Mouse (Mus musculus) spleen, adult 2 months (tissue): ENCODE results near the gene Rtn4r. TPM values are rescaled to one million over a fixed set of nuclear protein-coding genes. Genes with fewer than 3 reads are reported as not detected.

Source experiments
- DNase-seq, 2 experiments: peaks; one replicate each; pipeline versions ENCODE4 v3.0.0 to v3.0.0-alpha.2; 2012 to 2021; ENCODE audit warnings: low spot score in 2 of 2, low read depth in 1 of 2
- H3K27ac ChIP-seq: fragments of 200-500 bp; 2 replicates; pipeline ENCODE4 v1.5.1; 2012; ENCODE audit warnings: low read length, inconsistent platforms; ENCODE audit not compliant: insufficient read depth
- H3K27me3 ChIP-seq: fragments of 200-500 bp; 2 replicates; pipeline ENCODE4 v1.6.1; 2012; ENCODE audit warnings: mild to moderate bottlenecking, moderate library complexity, low read length, inconsistent platforms; ENCODE audit not compliant: control insufficient read depth, insufficient read depth
- H3K36me3 ChIP-seq: fragments of 200-500 bp; 2 replicates; pipeline ENCODE4 v1.6.1; 2012; ENCODE audit warnings: mild to moderate bottlenecking, low read length, inconsistent platforms; ENCODE audit not compliant: control insufficient read depth, insufficient read depth
- H3K4me1 ChIP-seq: fragments of 200-500 bp; 2 replicates; pipeline ENCODE4 v1.6.1; 2011; ENCODE audit warnings: inconsistent platforms; ENCODE audit not compliant: control insufficient read depth, insufficient read depth, insufficient read length
- H3K4me3 ChIP-seq: fragments of 200-500 bp; 2 replicates; pipeline ENCODE4 v1.5.1; 2011; ENCODE audit warnings: mild to moderate bottlenecking, inconsistent platforms; ENCODE audit not compliant: insufficient read depth, insufficient read length; ENCODE audit errors: extremely low read depth
- CTCF ChIP-seq: fragments of 200-500 bp; IDR thresholded peaks from 2 replicates; pipeline ENCODE4 v1.5.1; 2011; ENCODE audit warnings: mild to moderate bottlenecking, inconsistent platforms; ENCODE audit not compliant: insufficient read depth, insufficient read length, insufficient replicate concordance; ENCODE audit errors: extremely low read depth
- POLR2A ChIP-seq: fragments of 200-500 bp; IDR thresholded peaks from 2 replicates; pipeline ENCODE4 v1.6.1; 2011; ENCODE audit warnings: low read depth, low read length, inconsistent platforms
- WGBS: fragments of 180-500 bp; shearing (Covaris S2); methylation state at CpG from one replicate; pipeline ENCODE4 v1.1.7; 2018; 5-methylcytosine and 5-hydroxymethylcytosine counted together
- polyA plus RNA-seq: library from polyadenylated mRNA; depleted of rRNA; stranded (reverse); fragments of >200 nt; gene quantifications from 2 replicates; pipeline ENCODE4 v1.2.3, GENCODE M21; 2012; rRNA removed

Gene Rtn4r
- polyA plus RNA-seq, 1 experiment: 10.2 TPM

DNA sequence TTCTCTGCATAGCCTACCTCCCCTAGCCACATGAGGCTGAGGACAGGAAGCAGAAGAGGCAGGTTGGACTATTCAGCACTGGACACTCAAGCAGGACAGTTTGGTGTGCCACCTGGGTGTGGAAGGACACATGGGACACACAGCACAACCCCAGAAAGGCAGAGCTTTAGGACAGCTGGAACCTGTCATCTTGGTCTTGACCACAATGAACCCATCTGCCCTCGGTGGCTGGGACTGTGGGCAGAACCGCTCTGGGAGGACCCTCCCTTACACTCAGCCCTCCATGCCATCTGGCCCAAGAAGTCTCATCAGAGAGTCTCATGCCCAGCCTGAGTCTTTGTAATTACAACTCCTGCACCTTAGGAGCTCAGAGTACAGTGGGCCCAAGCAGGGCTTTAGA is 72.6 kb downstream of the Rtn4r start:
- H3K36me3 ChIP-seq: no peaks in the 10 kb centered on the region
- H3K27me3 ChIP-seq: no peaks in the 10 kb centered on the region
- WGBS: 49% methylated on average over 2 of the region's 2 CpGs
- no peak overlapping the region for H3K27ac ChIP-seq
- no peaks in the 10 kb centered on the region for H3K4me1 ChIP-seq
- TF ChIP-seq CTCF: no peak
- TF ChIP-seq POLR2A: no peak
- no peak overlapping the region for H3K4me3 ChIP-seq
- no peak for DNase-seq

DNA sequence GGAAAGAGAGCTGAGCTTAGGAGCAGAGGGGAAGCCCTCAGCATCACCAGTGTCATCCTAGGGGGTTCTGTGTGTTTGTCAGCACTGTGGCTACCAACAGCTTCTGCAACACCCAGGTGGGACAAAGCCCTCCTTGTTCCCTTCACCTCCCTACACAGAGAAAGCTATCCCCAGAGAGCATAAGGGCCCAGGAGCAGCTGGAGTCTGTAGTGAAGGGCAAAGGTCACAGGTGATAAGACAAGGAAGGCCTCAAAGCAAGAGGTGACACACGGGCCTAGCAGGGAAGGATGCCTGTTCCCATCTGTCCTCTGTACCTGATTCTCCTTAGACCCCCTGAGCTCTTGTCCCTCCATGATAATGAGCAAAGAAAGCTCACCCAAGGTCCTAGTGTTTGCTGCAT is 74.2 kb downstream of the Rtn4r start:
- H3K27me3 ChIP-seq: no peaks in the 10 kb centered on the region
- DNase-seq: no peak
- no peaks in the 10 kb centered on the region for H3K36me3 ChIP-seq
- no peak overlapping the region for H3K27ac ChIP-seq
- H3K4me3 ChIP-seq: no peak overlapping the region
- WGBS: 50% methylated on average over 1 of the region's 1 CpGs
- TF ChIP-seq POLR2A (no peak), CTCF (no peak)
- no peaks in the 10 kb centered on the region for H3K4me1 ChIP-seq

Other genes starting within 250 kb of the Rtn4r start
- gene Gm20518, start 236.0 kb upstream of the Rtn4r start, polyA plus RNA-seq: 1.4 and 1.7 TPM in 2 replicates
- gene Tssk1, start 233.4 kb upstream of the Rtn4r start, polyA plus RNA-seq: 0.04 TPM in 1 of 2 replicates, not detected in the other
- gene Dgcr2, start 229.1 kb upstream of the Rtn4r start, polyA plus RNA-seq: 57.7 and 85.0 TPM in 2 replicates
- not detected in 2 replicates for gene Tssk2, start 229.0 kb upstream of the Rtn4r start, polyA plus RNA-seq
- 19.3 and 22.7 TPM in 2 replicates for gene Ess2, start 216.3 kb upstream of the Rtn4r start, polyA plus RNA-seq
- gene Gsc2, start 212.6 kb upstream of the Rtn4r start, polyA plus RNA-seq: not detected in 2 replicates
- 46.1 and 59.0 TPM in 2 replicates for gene Slc25a1, start 199.4 kb upstream of the Rtn4r start, polyA plus RNA-seq
- not detected in 2 replicates for gene Vpreb2, start 147.2 kb upstream of the Rtn4r start, polyA plus RNA-seq
- gene Dgcr6, start 74.8 kb upstream of the Rtn4r start, polyA plus RNA-seq: 17.6 and 20.3 TPM in 2 replicates
- gene Prodh, start 37.4 kb upstream of the Rtn4r start, polyA plus RNA-seq: 11.3 and 13.1 TPM in 2 replicates
- not detected in 2 replicates for gene Ccdc188, start 90.2 kb downstream of the Rtn4r start, polyA plus RNA-seq
- gene Zdhhc8, start 107.5 kb downstream of the Rtn4r start, polyA plus RNA-seq: 52.3 and 72.4 TPM in 2 replicates
- 56.2 and 65.4 TPM in 2 replicates for gene Trmt2a, start 121.0 kb downstream of the Rtn4r start, polyA plus RNA-seq
- 51.8 and 53.6 TPM in 2 replicates for gene Ranbp1, start 121.1 kb downstream of the Rtn4r start, polyA plus RNA-seq
- gene Gm49776, start 130.7 kb downstream of the Rtn4r start, polyA plus RNA-seq: not detected in 2 replicates
- gene Dgcr8, start 161.6 kb downstream of the Rtn4r start, polyA plus RNA-seq: 20.4 and 21.9 TPM in 2 replicates
- 29.4 and 31.1 TPM in 2 replicates for gene Tango2, start 220.5 kb downstream of the Rtn4r start, polyA plus RNA-seq
- 55.9 and 57.1 TPM in 2 replicates for gene Arvcf, start 220.5 kb downstream of the Rtn4r start, polyA plus RNA-seq